Mouse (Mus musculus): ENCODE results near the gene Mucl3. TPM values are rescaled to one million over a fixed set of nuclear protein-coding genes. Genes with fewer than 3 reads are reported as not detected.

Gene Mucl3
- polyA plus RNA-seq (2012; rRNA removed), result 0.19 and 0.24 TPM in 2 replicates

- 60% methylated on average over 13 of the region's 13 CpGs for WGBS
Measured at GRCm38 (mm10) chr17:35643609-35644236, at the start of gene Mucl3. Mucl3 (minus strand) TSS chr17:35643695.

GRCm38 (mm10) chr17:35692368-35692767 lies 48.9 kb upstream of the Mucl3 start:
- Histone ChIP-seq H3K4me3 (replicated peaks; ENCODE audit: extremely low read depth, low read depth, low read length) (no peak overlapping the region), H3K4me1 (ENCODE audit: control insufficient read depth, insufficient read depth, low read length) (peaks cover under 1% of the 10 kb centered on the region)
- no peak for TF ChIP-seq CTCF (IDR thresholded peaks at IDR 0.05; ENCODE audit: insufficient read depth, low read length)
- no peak for TF ChIP-seq POLR2A (IDR thresholded peaks at IDR 0.05; ENCODE audit: borderline replicate concordance, extremely low read depth, low read depth, low read length)
- no peak for DNase-seq
- WGBS, result 70% methylated on average over 4 of the region's 4 CpGs

More at GRCm38 (mm10) chr17:35643609-35644236, at the start of gene Mucl3:
- peak; percentile 25 for DNase-seq
- no peak within 1 kb of the TSS for H3K4me3 ChIP-seq (replicated peaks; ENCODE audit: extremely low read depth, low read depth, low read length)
- 0 out of 2 replicates have a peak, but pooled peaks cover 2% of the 10 kb centered on the region for H3K4me1 ChIP-seq (ENCODE audit: control insufficient read depth, insufficient read depth, low read length)
- 0 out of 2 replicates have a peak, but pooled peaks have one; percentile 28 for TF ChIP-seq POLR2A (IDR thresholded peaks at IDR 0.05; ENCODE audit: borderline replicate concordance, extremely low read depth, low read depth, low read length)
- no peak for TF ChIP-seq CTCF (IDR thresholded peaks at IDR 0.05; ENCODE audit: insufficient read depth, low read length)

GRCm38 (mm10) chr17:35691811-35692210 lies 48.3 kb upstream of the Mucl3 start:
- 69% methylated on average over 4 of the region's 4 CpGs for WGBS
- Histone ChIP-seq H3K4me1 (ENCODE audit: control insufficient read depth, insufficient read depth, low read length) (no peaks in the 10 kb centered on the region), H3K4me3 (replicated peaks; ENCODE audit: extremely low read depth, low read depth, low read length) (no peak overlapping the region)
- TF ChIP-seq POLR2A (IDR thresholded peaks at IDR 0.05; ENCODE audit: borderline replicate concordance, extremely low read depth, low read depth, low read length) (no peak), CTCF (IDR thresholded peaks at IDR 0.05; ENCODE audit: insufficient read depth, low read length) (no peak)
- no peak for DNase-seq

GRCm38 (mm10) chr17:35689936-35690645 lies 46.6 kb upstream of the Mucl3 start:
- H3K4me3 ChIP-seq (replicated peaks; ENCODE audit: extremely low read depth, low read depth, low read length), result no peak overlapping the region
- DNase-seq, result no peak
- no peaks in the 10 kb centered on the region for H3K4me1 ChIP-seq (ENCODE audit: control insufficient read depth, insufficient read depth, low read length)
- TF ChIP-seq POLR2A (IDR thresholded peaks at IDR 0.05; ENCODE audit: borderline replicate concordance, extremely low read depth, low read depth, low read length) (no peak), CTCF (IDR thresholded peaks at IDR 0.05; ENCODE audit: insufficient read depth, low read length) (no peak)
- 84% methylated on average over 18 of the region's 18 CpGs for WGBS

GRCm38 (mm10) chr17:35688347-35689175 lies 45.1 kb upstream of the Mucl3 start:
- Histone ChIP-seq H3K4me3 (replicated peaks; ENCODE audit: extremely low read depth, low read depth, low read length) (no peak overlapping the region), H3K4me1 (ENCODE audit: control insufficient read depth, insufficient read depth, low read length) (no peaks in the 10 kb centered on the region)
- TF ChIP-seq CTCF (IDR thresholded peaks at IDR 0.05; ENCODE audit: insufficient read depth, low read length) (no peak), POLR2A (IDR thresholded peaks at IDR 0.05; ENCODE audit: borderline replicate concordance, extremely low read depth, low read depth, low read length) (no peak)
- DNase-seq, result no peak
- WGBS, result 78% methylated on average over 25 of the region's 25 CpGs

- no peak for DNase-seq
- WGBS, result 65% methylated on average over 9 of the region's 9 CpGs
Measured at GRCm38 (mm10) chr17:35685061-35685460, 41.6 kb upstream of the Mucl3 start.

GRCm38 (mm10) chr17:35681986-35682385 lies 38.5 kb upstream of the Mucl3 start:
- DNase-seq, result no peak
- Histone ChIP-seq H3K4me1 (ENCODE audit: control insufficient read depth, insufficient read depth, low read length) (no peaks in the 10 kb centered on the region), H3K4me3 (replicated peaks; ENCODE audit: extremely low read depth, low read depth, low read length) (no peak overlapping the region)
- no peak for TF ChIP-seq POLR2A (IDR thresholded peaks at IDR 0.05; ENCODE audit: borderline replicate concordance, extremely low read depth, low read depth, low read length)
- TF ChIP-seq CTCF (IDR thresholded peaks at IDR 0.05; ENCODE audit: insufficient read depth, low read length), result no peak
- WGBS, result 75% methylated on average over 13 of the region's 13 CpGs

More at GRCm38 (mm10) chr17:35685061-35685460, 41.6 kb upstream of the Mucl3 start:
- Histone ChIP-seq H3K4me1 (ENCODE audit: control insufficient read depth, insufficient read depth, low read length) (no peaks in the 10 kb centered on the region), H3K4me3 (replicated peaks; ENCODE audit: extremely low read depth, low read depth, low read length) (no peak overlapping the region)
- TF ChIP-seq POLR2A (IDR thresholded peaks at IDR 0.05; ENCODE audit: borderline replicate concordance, extremely low read depth, low read depth, low read length) (no peak), CTCF (IDR thresholded peaks at IDR 0.05; ENCODE audit: insufficient read depth, low read length) (no peak)

GRCm38 (mm10) chr17:35680591-35680990 lies 37.1 kb upstream of the Mucl3 start:
- WGBS, result 36% methylated on average over 6 of the region's 6 CpGs
- DNase-seq, result no peak
- Histone ChIP-seq H3K4me1 (ENCODE audit: control insufficient read depth, insufficient read depth, low read length) (no peaks in the 10 kb centered on the region), H3K4me3 (replicated peaks; ENCODE audit: extremely low read depth, low read depth, low read length) (no peak overlapping the region)
- TF ChIP-seq POLR2A (IDR thresholded peaks at IDR 0.05; ENCODE audit: borderline replicate concordance, extremely low read depth, low read depth, low read length) (no peak), CTCF (IDR thresholded peaks at IDR 0.05; ENCODE audit: insufficient read depth, low read length) (no peak)

GRCm38 (mm10) chr17:35673416-35674035 lies 30.0 kb upstream of the Mucl3 start, which contains the start of gene Gtf2h4:
Gtf2h4 (minus strand) TSS chr17:35673739.
- H3K4me1 ChIP-seq (ENCODE audit: control insufficient read depth, insufficient read depth, low read length), result 0 out of 2 replicates have a peak, but pooled peaks cover 2% of the 10 kb centered on the region
- TF ChIP-seq POLR2A (IDR thresholded peaks at IDR 0.05; ENCODE audit: borderline replicate concordance, extremely low read depth, low read depth, low read length) (no peak), CTCF (IDR thresholded peaks at IDR 0.05; ENCODE audit: insufficient read depth, low read length) (no peak)
- peak; percentile 77 for DNase-seq
- peak within 1 kb of the TSS; percentile 92 for H3K4me3 ChIP-seq (replicated peaks; ENCODE audit: extremely low read depth, low read depth, low read length)
- under 1% methylated on average over 23 of the region's 23 CpGs for WGBS
